Mouse (Mus musculus) stomach, postnatal 0 days (tissue): ENCODE results near the gene Mroh7.
"Not testable (repeated sequence)": the region's sequence is repeated elsewhere in the genome, so short reads cannot be mapped to it uniquely, and the experiment has no call there.

Experiments used
- CTCF ChIP-seq: IDR thresholded peaks from 2 replicates; pipeline ENCODE4 v1.5.1; 2016; ENCODE audit warnings: antibody characterized with exemption, low read depth, mild to moderate bottlenecking, moderate library complexity
- EP300 ChIP-seq: optimal IDR thresholded peaks from 2 replicates; pipeline ENCODE3; 2016; ENCODE audit warnings: antibody characterized with exemption

DNA sequence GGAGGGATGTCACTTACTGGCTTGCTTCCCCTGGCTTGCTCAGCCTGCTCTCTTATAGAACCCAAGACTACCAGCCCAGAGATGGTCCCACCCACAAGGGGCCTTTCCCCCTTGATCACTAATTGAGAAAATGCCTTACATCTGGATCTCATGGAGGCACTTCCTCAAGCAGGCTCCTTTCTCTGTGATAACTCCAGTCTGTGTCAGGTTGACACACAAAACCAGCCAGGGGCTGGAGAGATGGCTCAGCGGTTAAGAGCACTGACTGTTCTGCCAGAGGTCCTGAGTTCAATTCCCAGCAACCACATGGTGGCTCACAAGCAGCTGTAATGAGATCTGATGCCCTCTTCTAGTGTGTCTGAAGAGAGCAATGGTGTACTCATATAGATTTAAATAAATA lies 6.2 kb upstream of the Mroh7 start:
- TF ChIP-seq CTCF, EP300: not testable (repeated sequence)
